Mouse (Mus musculus) heart, postnatal 4 days (tissue): ENCODE measurements around the gene Gm20661. TPM values are rescaled to one million over a fixed set of nuclear protein-coding genes. Genes with fewer than 3 reads are reported as not detected.

ENCODE experiments used
- DNase-seq: peaks from one replicate; pipeline ENCODE4 v3.0.0; 2021
- total RNA-seq, 2 experiments: library from RNA; stranded (reverse); gene quantifications; 2 replicates each; pipeline ENCODE4 v1.2.3; 2021

Gene Gm20661
- total RNA-seq, 2 experiments from 2014 or later: 0.72 to 1.2 TPM

DNA sequence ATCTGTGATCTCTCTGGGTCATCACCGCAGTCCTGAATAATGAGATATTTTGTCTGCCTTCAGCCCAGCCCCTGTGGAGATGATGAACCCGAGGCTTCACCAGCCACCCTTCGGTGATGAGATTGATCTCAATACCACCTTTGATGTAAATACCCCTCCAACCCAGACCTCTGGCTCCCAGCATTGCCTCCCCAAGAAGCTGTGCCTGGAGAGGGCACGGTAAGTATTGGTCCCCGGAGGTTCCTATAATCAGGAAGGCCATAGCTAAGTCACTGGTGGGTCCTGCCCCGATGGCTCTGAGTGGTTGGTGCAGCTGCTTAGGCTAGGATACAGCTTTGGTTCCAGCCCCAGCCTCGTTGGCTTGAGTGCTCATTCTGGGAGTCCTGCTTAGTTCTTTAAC is 14.3 kb upstream of the Gm20661 start:
- DNase-seq: no peak

DNA sequence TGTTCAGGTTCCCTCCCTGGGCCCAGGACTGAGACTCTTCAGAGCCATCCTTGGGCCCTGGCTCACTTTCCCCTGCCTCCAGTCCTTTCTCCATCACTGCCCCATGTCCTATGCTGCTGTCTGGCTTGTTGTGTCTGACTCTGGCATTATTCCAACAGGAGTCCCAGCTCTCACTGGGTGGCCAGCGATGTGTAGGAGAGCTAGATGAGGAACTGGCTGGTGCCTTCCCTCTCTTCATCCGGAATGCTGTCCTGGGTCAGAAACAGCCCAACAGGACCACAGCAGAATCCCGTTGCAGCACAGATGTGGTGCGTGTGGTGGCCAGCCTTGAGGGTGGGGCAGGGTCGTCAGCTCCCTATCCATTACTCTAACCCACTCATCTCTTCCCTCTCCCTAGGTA is 12.5 kb upstream of the Gm20661 start:
- no peak for DNase-seq

DNA sequence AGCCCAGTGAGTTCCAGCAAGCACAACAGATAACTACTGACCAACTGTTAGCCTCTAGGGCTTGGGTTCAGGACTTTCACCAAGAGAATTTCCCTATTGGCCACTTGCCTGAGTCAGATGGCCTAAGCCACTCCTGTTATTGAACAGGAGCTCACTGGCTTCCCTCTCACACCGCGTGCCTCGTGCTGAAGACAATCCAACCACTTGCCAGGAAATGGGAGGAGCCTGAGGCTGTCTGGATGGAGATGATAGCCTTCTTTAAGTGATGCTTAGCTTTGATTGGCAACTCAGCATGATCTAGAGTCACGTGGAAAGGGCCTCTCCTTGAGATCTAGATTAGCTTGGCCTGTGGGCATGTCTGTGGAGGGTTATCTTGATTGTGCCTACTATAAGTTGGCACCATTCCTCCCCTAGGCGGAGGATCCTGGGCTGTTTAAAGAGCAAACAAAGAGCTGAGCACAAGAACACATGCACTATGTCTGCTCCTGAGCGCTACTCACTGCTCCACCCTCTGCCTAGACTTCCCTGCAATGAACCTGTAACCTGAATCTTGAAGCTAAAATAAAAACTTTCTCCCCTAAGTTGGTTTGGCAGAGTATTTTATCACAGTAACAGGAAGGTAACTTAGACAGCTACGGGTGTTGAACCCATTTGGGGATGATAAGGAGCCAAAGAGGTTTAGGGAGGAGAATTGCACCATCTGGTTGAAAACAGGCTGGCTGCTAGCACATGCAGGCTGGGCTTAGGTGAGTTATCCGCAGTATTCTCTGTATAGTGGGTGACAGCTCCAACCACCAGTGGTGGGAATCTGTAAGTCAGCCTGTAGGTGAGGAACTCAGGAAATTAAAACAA is 10.9 kb upstream of the Gm20661 start:
- no peak for DNase-seq

DNA sequence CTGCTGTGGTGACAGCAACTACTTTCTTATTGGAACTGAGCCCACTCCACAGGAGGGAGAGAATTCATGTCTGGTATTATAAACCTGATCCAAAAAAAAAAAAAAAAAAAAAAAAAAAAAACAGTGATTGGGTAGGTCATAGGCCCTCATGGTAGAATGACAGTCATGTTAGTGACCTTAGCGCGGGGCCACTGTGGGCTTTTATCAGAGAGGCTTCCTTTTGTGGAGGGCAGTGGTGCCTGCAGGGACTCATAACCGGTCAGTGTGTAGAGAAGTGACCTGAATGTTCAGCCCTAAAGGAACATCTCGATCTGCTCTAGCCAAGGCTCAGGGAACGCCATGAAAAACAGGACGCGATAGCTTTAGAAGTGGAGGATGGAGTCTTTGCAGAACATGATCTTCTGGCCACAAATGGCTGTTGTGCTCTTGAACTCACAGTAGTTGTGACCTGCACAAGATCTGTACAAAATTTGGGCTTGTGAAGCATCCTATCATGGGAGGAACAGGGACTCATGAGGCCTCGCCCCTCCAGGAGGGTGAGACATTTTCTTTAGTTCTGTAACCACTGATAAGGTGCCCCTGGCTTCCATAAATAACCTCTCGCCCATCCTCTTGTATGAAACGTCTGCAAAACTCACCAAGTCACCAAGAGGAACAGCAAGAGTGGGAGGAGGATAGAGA is 8.2 kb upstream of the Gm20661 start:
- no peak for DNase-seq

DNA sequence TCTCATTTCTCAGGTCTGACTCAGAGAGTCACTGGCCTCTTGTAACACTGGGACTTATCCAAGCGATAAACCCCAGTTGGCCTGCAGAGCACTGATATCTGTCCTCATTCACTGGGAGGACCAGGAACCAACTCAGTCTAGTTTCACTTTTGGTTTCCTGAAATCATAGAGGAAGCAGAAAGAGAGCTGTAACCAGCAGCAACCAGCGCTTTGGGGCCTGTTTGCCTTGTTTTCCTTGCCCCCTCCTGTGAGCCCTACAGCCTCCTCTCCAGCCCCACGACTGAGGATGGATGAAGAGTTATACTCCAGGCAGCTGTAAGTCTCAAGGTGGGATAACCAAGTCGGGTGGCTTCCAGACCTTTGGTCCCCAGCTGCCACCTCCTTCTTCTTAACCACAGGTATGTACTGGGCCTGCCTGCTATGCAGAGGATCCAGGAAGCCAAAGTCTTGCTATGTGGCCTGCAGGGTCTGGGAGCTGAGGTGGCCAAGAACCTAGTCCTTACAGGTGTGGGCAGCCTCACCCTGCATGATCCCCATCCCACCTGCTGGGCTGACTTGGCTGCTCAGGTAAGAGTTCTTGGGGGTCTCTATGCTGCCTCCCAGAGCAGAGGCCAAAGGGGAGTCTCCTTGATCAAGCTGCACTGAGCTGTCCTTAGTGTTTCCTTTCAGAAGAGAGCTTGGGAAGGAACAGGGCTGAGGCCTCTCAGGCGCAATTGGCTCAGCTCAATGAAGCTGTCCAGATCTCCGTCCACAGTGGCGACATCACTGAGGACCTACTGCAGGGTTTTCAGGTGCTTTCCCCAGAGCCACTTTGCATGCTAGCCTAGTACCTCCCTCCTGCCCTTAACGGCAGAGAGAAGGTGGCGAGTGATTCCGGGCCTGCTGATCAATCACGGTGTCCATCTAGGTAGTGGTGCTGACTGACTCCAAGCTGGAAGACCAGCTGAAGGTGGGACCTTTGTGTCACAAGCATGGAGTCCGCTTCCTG is 7.2 kb upstream of the Gm20661 start, which contains the start of gene Uba7:
Gene Uba7, plus strand, starts transcription at position 107 of the 988 bp plus-strand sequence.
- DNase-seq: peak; percentile 51

DNA sequence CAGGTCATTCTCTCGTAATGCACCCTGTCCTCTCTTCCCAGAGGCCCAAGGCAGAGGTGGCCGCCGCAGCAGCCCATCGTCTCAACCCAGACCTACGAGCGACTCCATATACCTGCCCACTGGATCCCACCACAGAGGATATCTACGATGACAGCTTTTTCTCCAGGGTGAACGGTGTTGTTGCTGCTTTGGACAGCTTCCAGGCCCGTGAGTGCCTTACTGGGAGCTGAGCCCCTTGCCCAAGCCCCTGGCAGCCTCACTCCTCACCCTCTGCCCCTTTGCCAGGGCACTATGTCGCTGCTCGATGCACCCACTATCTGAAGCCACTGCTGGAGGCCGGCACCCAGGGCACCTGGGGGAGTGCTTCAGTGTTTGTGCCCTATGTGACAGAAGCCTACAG is 4.0 kb upstream of the Gm20661 start:
- DNase-seq: no peak

DNA sequence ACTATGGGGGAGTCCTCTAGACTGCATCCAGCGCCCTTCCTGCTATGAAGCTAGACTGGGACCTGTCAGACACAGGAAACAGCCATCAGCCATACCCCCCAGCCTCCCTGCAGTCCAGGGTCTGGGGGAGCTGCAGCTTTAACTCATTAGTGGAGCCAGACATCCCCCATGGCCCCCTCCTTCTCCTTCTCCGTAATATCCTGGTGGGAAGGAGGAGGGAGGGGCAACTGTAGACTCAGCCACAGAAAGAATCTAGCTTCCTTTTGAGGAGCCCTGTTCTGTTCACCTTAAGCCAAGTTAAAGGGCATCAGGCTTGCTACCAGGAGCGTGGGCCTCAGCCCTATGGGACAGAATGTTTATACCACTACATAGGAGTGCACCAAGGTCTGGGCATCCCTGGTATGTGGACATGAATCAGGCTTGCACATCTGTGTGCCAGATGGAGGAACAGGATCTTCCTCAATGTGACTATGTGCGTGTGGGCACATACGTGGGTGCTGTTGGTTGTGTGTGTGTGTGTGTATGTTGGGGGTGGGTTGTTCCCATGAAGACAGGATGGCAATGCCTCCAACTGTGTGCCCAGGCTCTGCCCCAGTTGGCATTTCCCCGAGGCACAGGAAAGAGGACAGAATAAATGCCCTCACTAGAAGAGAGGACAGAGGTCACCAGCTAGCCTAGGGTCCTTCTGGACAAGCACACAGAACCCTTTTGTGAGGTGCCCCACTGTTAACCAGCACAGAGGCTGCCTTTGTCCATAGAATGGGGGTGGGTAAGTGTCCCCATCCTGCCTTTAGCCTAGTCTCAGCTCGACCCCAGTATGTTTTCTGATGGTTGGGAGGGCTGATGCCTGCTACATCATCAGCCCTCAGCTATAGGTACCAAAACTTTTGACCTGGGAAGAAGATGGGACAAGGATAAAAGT is 913 bp upstream of the Gm20661 start:
- DNase-seq: peak; percentile 61

DNA sequence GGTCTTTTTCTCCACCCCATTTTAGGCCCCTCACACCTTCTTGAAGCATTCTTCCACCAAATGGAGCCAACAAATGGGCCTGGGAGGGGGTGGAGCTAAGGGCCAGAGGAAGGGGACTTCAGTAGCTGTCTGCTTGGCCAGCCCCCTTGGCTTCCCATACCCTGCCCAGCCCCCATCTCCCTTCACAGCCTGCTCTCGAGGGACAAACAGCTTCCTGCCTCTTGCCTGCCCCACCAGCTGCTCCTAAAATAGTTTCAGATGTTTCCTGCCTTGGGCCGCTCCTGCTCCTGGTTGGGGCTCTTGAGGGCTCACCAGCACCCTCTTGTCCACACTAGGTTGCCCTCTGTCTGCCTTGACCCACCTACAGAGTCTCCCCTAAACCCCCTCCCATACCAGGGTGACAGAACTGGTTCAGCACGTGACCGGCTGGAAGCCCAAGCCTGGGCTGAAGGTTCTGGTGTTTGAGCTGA is 598 bp downstream of the Gm20661 start:
- DNase-seq: peak; percentile 92

DNA sequence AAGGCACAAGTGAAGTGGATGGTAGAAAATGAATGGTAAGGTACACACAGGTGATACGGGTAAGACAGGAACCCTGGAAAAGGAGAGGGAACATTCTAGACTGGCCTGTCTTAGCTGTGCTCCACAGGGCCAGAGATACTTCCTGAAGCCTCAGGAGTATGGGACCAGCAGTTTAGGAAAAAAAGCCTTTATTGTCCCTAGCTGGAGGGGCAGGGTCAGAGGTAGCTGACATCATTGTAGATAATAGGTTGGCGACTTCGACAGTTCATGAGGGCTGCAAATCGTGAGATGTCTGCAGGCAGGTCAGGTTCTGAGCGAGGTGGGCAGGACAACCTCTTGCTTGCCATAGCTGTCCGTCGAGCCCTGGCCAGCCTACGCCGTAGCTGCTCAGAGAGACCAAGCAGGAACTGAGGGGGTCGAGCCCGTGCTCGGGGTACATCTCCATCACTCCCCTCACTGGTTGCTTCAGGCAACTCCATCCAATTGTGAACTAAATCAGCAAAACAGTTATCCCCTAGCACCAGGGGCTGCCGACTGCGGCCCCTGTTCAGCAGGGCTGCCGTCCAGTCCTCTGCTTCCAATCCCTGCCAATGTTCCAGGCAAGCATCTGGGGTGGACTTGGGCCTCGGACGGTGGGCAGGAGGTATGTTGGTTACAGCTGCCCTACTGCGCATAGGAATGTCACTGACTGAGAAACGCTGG is 1.3 kb downstream of the Gm20661 start:
- DNase-seq: peak; percentile 36

DNA sequence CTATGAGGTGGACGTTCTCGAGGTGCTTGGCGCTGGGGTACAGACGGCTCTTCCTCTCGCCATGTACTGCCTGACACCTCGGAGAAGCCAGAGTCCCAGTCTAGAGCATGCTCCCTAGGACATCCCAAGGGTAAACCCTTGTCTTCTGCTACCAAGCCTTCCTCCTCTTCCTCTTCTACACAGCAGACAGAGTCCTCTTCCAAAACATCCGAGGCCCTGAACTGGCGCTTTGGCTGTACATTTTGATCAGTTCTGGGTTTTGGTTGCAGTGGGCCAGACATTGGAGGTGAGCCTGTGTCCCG is 1.8 kb downstream of the Gm20661 start:
- no peak for DNase-seq

DNA sequence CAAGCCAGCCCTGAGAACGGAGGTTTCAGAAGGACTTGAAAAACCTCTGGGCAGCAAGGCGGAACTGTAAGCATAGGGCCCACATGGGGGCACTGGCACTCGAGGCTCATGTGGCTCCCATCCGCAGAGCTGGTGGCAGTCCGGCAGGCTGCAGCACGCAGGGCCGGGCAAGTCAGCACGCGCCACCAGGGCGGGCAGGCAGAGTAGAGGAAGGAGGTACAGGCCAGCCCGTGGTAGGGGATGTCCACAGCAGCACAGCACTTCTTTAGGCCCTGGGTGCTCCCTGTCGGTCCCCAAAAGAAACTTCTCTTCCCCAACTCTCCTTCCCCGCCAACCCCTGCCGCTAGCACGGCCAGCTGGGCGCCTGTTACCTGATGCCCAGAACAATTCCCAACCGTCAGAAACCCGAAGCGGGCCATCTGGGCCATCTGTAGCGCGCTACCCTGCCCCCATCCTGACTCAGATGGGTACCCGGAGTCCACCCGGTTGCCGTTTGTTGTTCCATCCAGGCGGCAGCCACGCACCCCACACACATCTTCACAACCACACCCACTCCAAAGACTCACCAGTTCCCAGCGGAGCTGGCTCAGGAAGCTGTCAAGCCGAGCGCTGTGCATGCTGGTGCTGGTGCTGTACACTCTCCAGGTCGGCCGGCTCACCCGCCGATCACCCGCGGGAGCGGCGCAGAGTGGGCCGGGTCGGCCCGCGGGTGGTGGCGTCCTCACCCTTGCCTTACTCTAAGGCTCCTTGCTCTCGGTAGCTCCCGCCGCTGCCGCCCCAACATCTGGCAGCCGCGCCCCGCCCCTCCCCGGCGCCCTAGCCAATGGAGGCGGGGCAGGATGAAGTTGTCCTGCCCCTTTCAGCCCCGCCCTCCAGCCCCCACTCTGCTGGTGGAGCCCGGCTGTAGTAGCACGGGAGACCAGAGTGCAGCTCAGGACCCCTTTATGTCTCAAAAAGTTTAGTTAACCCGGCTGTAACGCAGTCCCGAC is 2.6 kb downstream of the Gm20661 start, which contains the start of gene Inka1:
Gene Inka1, minus strand, starts transcription at position 749 of the 989 bp plus-strand sequence.
- DNase-seq: peak; percentile 94

DNA sequence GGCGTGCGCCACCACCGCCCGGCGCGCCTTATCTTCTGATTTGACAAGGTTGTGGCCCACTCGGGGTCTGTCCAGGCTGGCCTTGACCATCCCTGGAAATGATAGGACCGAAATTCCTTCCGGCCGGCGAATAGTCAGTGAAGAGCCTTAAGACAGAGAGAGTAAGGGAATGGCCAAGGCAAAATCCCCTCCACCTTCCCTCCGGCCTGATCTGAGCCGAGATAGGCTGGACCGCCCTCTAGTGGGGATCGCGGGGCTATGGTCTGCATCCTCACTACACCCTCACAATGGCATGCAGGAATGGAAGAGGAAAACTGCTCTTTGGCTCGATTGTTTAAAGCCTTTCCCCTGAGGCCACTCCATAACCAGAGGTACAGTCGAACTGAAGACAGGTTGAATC is 3.5 kb downstream of the Gm20661 start:
- peak; percentile 86 for DNase-seq

DNA sequence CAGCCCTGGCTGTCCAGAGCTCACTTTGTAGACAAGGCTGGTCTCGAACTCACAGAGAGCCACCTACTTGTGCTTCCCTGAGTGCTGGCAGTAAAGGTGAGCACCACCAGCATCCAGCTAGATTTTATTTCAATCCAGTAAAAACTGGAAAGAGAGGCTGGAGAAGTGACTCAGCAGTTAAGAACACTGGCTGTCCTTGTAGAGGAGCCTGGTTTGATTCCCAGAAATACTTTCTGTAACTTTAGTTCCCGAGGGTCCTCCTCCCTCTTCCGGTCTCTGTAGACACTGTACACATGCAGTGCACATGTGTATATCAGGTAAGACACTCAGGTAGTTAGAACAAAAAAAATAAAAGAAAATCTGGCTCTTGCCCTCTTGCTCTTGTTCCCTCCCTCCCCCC is 5.1 kb downstream of the Gm20661 start:
- DNase-seq: no peak

DNA sequence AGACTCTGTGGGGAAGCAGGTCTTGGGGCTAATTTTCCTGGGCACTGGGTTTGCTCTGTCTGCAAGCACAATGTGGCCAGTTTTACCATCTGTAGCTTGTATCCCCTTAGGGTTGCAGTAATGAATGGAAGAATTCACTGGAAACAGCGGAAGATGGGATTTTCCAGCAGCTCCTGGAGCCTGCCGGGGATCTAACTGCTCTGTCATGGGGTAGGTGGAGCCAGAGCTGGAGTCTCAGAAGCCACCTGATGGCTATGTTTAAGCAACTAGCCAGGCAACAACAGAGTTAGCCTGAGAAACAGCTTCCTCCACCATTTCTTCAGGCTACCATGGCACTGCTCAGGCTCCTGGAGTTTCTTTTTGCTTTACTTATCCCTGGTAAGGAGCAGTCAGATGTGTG is 9.3 kb downstream of the Gm20661 start, which contains the start of gene Cdhr4:
Gene Cdhr4, plus strand, starts transcription at position 301 of the 400 bp plus-strand sequence.
- DNase-seq: no peak

DNA sequence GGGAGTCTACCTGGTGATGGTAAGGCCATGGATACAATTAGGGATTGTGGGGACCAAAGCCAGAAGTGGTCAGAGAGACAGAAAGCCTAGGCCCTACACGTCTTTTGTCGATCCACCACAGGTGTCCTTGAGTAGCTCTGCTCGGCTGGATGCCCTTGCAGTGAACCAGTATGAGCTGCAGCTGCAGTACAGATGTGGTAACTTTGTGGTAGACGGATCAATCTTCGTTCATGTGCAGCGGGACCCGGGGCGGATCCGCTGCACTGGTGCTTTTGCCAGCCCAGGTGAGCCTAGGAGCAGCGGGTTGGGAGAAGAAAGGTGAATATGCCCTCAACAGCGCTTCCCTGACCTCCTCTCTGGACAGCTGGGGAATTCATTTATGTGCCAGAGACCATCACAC is 10.2 kb downstream of the Gm20661 start:
- no peak for DNase-seq

DNA sequence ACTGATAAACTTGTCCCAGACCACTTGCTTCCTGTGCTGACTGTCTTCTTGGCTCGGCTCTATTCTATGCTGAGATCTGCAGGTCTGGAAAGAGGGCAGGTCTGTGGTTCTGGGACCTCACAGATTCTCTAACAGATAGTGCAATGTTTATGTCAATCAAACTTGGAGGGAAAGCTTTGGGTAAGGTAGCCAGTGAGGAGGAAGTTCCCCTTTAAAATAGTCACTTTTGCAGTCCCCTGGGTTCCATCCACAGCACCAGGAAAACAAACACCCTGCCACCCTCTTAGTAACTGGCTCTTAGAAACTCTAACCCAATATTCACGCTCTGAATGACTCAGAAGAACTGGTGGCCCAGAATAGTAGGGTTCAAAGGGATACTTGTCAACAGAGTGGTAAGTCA is 11.6 kb downstream of the Gm20661 start:
- DNase-seq: no peak

DNA sequence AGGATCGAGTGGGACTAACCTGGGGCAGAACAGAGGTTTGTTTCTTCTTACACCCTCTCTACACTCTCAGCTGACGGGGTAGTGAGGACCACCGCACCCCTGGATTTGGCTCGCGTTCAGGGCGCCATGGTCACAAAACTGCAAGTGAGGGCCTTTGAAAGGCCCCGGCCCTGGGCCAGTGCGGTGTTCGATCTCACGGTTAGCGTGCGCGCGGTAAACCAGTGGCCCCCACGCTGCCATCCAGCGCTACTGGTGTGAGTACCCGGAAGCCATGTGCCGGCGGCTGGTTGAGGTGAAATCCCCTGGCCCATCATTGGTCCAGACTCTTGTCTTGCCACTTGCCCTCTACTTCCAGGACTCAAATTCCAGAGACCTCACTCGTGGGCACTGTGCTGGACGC is 12.7 kb downstream of the Gm20661 start:
- no peak for DNase-seq

DNA sequence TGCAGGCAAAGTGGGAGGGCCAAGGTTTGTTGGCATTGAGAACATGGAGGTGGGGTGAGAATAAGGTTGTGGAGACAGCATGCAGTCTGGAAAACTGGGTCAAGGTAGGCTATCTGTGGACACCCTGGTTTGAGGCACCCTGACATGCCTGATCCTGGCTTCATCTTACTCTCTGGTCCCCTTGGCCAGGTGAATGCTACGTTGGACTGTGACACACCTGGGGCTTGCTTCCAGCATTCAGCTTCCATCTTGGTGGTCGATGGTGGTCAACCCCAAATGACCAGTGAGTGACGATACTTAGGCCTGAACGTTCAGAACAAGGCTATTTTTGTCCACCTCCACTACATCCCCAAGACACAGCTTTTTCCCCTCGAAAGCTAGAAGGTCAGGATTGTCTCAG is 13.2 kb downstream of the Gm20661 start, which contains the start of gene Gm20662:
Gene Gm20662, plus strand, starts transcription at position 301 of the 400 bp plus-strand sequence.
- no peak for DNase-seq
